Mouse (Mus musculus) liver, adult 2 months (tissue): Measurements from ENCODE around the gene Abca4.

Experiments used
- CTCF ChIP-seq: fragments of 200-500 bp; IDR thresholded peaks from 2 replicates; pipeline ENCODE4 v1.5.1; 2011; ENCODE audit warnings: low read depth, low read length, control low read depth
- POLR2A ChIP-seq: fragments of 200-500 bp; IDR thresholded peaks from 2 replicates; pipeline ENCODE4 v1.6.1; 2011; ENCODE audit warnings: low read length, control low read depth; ENCODE audit not compliant: insufficient read depth; ENCODE audit errors: extremely low read depth

GRCm38 (mm10) chr3:122145430-122145829 is 101.2 kb downstream of the Abca4 start:
- no peak for TF ChIP-seq POLR2A
- no peak for TF ChIP-seq CTCF
